ENCODE assay signal across 8 mouse cellular contexts in the genomic region with DNA sequence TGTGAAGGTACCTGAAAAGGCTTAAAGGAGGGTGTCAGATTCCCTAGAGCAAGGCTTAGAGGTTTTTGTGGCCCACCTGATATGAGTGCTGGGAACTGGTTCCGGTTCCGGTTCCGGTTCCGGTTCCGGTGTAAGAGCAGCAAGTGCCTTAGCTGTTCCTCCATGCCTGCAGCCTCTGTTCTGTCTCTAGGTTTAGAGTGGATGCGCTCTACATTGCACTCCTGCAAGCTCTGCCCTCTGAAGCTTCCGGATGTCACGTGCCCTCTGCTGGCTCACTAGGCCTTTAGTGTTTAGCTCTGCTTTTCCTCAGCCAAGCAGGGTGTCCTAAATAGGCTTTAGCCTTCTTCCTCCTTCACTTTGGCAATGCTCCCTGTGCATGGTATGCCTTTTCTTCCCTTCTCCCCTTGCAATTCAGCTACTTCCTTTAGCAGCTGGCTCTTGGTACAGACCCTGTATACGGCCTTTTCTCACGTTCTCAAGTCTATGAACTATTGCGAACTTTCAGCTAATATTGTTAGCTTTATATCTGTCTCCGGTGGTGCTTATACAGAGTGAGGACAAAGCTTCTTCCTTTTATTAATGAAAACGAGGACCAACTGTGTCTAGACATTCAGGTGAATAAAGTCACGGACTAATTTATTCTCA. TPM values are rescaled to one million over a fixed set of nuclear protein-coding genes. Genes with fewer than 3 reads are reported as not detected.
DNase-seq lines count a peak whose midpoint lies in the region; ATAC-seq lines count a peak whose summit lies in the region.

No protein-coding gene starts in this region.

- H3K36me3 ChIP-seq in embryonic facial prominence, embryonic 14.5 days (ENCODE audit: control insufficient read depth, insufficient read depth, low read length): peaks cover 6% of the 10 kb centered on the region; the same call in 1 of the 2 replicates
- H3K36me3 ChIP-seq in limb, embryonic 15.5 days: no peaks in the 10 kb centered on the region
- no peaks in the 10 kb centered on the region; the same call in 1 of the 2 replicates for H3K36me3 ChIP-seq in midbrain, embryonic 16.5 days (ENCODE audit: control insufficient read depth, insufficient read depth, low read length)

- WGBS in embryonic facial prominence, embryonic 14.5 days: 21% methylated on average over 14 of the region's 14 CpGs
- WGBS in limb, embryonic 15.5 days: 14% methylated on average over 14 of the region's 14 CpGs
- 19% methylated on average over 14 of the region's 14 CpGs for WGBS in midbrain, embryonic 16.5 days

- DNase-seq in urinary bladder, postnatal 14 days (ENCODE audit: low spot score): peak; percentile 53
- DNase-seq in urinary bladder, postnatal 10 days (ENCODE audit: low spot score): no peak
- peak; percentile 73 for DNase-seq in embryonic facial prominence, embryonic 14.5 days (ENCODE audit: low spot score)
- peak; percentile 72 to 73 for DNase-seq in heart, adult 9 months (ENCODE audit: low spot score in 2 of 2)
- DNase-seq in kidney, adult 9 months: peak; percentile 74
- DNase-seq in spleen, postnatal 36 days (ENCODE audit: low spot score in 2 of 2): peak; percentile 77 to 80

- H3K9me3 ChIP-seq in embryonic facial prominence, embryonic 14.5 days (ENCODE audit: control insufficient read depth, low read length): no peaks in the 10 kb centered on the region
- H3K9me3 ChIP-seq in limb, embryonic 15.5 days: no peaks in the 10 kb centered on the region
- H3K9me3 ChIP-seq in midbrain, embryonic 16.5 days (replicated peaks; ENCODE audit: control insufficient read depth, low read length, poor library complexity, severe bottlenecking): no peaks in the 10 kb centered on the region

- peak overlapping the region; percentile 56 for H3K4me2 ChIP-seq in embryonic facial prominence, embryonic 14.5 days (ENCODE audit: low read depth, low read length)
- H3K4me2 ChIP-seq in limb, embryonic 15.5 days: peak overlapping the region; percentile 64
- peak overlapping the region; percentile 75 for H3K4me2 ChIP-seq in midbrain, embryonic 16.5 days (ENCODE audit: low read length)

- H3K4me1 ChIP-seq in embryonic facial prominence, embryonic 14.5 days (ENCODE audit: control insufficient read depth, insufficient read depth, low read length): peaks cover 19% of the 10 kb centered on the region
- H3K4me1 ChIP-seq in limb, embryonic 15.5 days: peaks cover 29% of the 10 kb centered on the region
- peaks cover 25% of the 10 kb centered on the region for H3K4me1 ChIP-seq in midbrain, embryonic 16.5 days (ENCODE audit: control insufficient read depth, insufficient read depth, low read length)

- peak overlapping the region; percentile 99 for H3K4me3 ChIP-seq in embryonic facial prominence, embryonic 14.5 days (ENCODE audit: low read depth, low read length)
- H3K4me3 ChIP-seq in limb, embryonic 15.5 days: peak overlapping the region; percentile 96
- peak overlapping the region; percentile 95 for H3K4me3 ChIP-seq in midbrain, embryonic 16.5 days (ENCODE audit: low read depth, low read length)

- no peak overlapping the region; the same call in 1 of the 2 replicates for H3K9ac ChIP-seq in embryonic facial prominence, embryonic 14.5 days (ENCODE audit: low read depth, low read length)
- no peak overlapping the region for H3K9ac ChIP-seq in limb, embryonic 15.5 days
- peak overlapping the region; percentile 38; the same call in 1 of the 2 replicates for H3K9ac ChIP-seq in midbrain, embryonic 16.5 days (ENCODE audit: low read depth, low read length)

- ATAC-seq in embryonic facial prominence, embryonic 14.5 days (ENCODE audit: low read depth): no peak
- no peak for ATAC-seq in limb, embryonic 15.5 days (ENCODE audit: insufficient number of reproducible peaks, low FRiP score, low TSS enrichment, low read depth)
- no peak for ATAC-seq in midbrain, embryonic 16.5 days

- H3K27me3 ChIP-seq in embryonic facial prominence, embryonic 14.5 days (replicated peaks; ENCODE audit: control insufficient read depth, insufficient read depth, low read length): no peaks in the 10 kb centered on the region
- H3K27me3 ChIP-seq in limb, embryonic 15.5 days: no peaks in the 10 kb centered on the region
- H3K27me3 ChIP-seq in midbrain, embryonic 16.5 days (ENCODE audit: control insufficient read depth, insufficient read depth, low read depth, low read length): no peaks in the 10 kb centered on the region

- H3K27ac ChIP-seq in embryonic facial prominence, embryonic 14.5 days (replicated peaks; ENCODE audit: low read depth, low read length): peak overlapping the region; percentile 72
- H3K27ac ChIP-seq in limb, embryonic 15.5 days: peak overlapping the region; percentile 84
- peak overlapping the region; percentile 79 for H3K27ac ChIP-seq in midbrain, embryonic 16.5 days (ENCODE audit: low read length)

RNA-seq across cellular contexts. Expression of a gene that starts 1.0 kb away (rescaled TPM):
- polyA plus RNA-seq in embryonic facial prominence, embryonic 14.5 days (2014; fragmentation: Nextera tagmentation; extraction: Ambion mirVana): 28.2 and 29.9 TPM in 2 replicates
- polyA plus RNA-seq in limb, embryonic 15.5 days (2015; fragmentation: Nextera tagmentation; extraction: Ambion mirVana): 17.6 and 23.7 TPM in 2 replicates
- 27.8 and 28.5 TPM in 2 replicates for polyA plus RNA-seq in midbrain, embryonic 16.5 days (2015; fragmentation: Nextera tagmentation; extraction: Ambion mirVana)

RNA-seq across cellular contexts. Expression of a gene that starts 3.1 kb away (rescaled TPM):
- polyA plus RNA-seq in embryonic facial prominence, embryonic 14.5 days (2014; fragmentation: Nextera tagmentation; extraction: Ambion mirVana): 20.1 and 21.5 TPM in 2 replicates
- polyA plus RNA-seq in limb, embryonic 15.5 days (2015; fragmentation: Nextera tagmentation; extraction: Ambion mirVana): 17.5 and 17.9 TPM in 2 replicates
- 160 and 163 TPM in 2 replicates for polyA plus RNA-seq in midbrain, embryonic 16.5 days (2015; fragmentation: Nextera tagmentation; extraction: Ambion mirVana)

RNA-seq across cellular contexts. Expression of a gene that starts 37.2 kb away (rescaled TPM):
- 0.25 TPM in 1 of 2 replicates, not detected in the other for polyA plus RNA-seq in embryonic facial prominence, embryonic 14.5 days (2014; fragmentation: Nextera tagmentation; extraction: Ambion mirVana)
- polyA plus RNA-seq in limb, embryonic 15.5 days (2015; fragmentation: Nextera tagmentation; extraction: Ambion mirVana): not detected in 2 replicates
- not detected in 2 replicates for polyA plus RNA-seq in midbrain, embryonic 16.5 days (2015; fragmentation: Nextera tagmentation; extraction: Ambion mirVana)

RNA-seq across cellular contexts. Expression of a gene that starts 39.6 kb away (rescaled TPM):
- polyA plus RNA-seq in embryonic facial prominence, embryonic 14.5 days (2014; fragmentation: Nextera tagmentation; extraction: Ambion mirVana): 36.9 and 37.3 TPM in 2 replicates
- polyA plus RNA-seq in limb, embryonic 15.5 days (2015; fragmentation: Nextera tagmentation; extraction: Ambion mirVana): 38.7 and 41.2 TPM in 2 replicates
- polyA plus RNA-seq in midbrain, embryonic 16.5 days (2015; fragmentation: Nextera tagmentation; extraction: Ambion mirVana): 4.9 and 8.3 TPM in 2 replicates

RNA-seq across cellular contexts. Expression of a gene that starts 43.8 kb away (rescaled TPM):
- polyA plus RNA-seq in embryonic facial prominence, embryonic 14.5 days (2014; fragmentation: Nextera tagmentation; extraction: Ambion mirVana): 1.0 and 1.9 TPM in 2 replicates
- 1.0 and 1.8 TPM in 2 replicates for polyA plus RNA-seq in limb, embryonic 15.5 days (2015; fragmentation: Nextera tagmentation; extraction: Ambion mirVana)
- polyA plus RNA-seq in midbrain, embryonic 16.5 days (2015; fragmentation: Nextera tagmentation; extraction: Ambion mirVana): 1.6 and 1.7 TPM in 2 replicates
